Mouse (Mus musculus): Measurements from ENCODE around the gene Bloc1s3. TPM values are rescaled to one million over a fixed set of nuclear protein-coding genes. Genes with fewer than 3 reads are reported as not detected.

Gene Bloc1s3
- total RNA-seq, 2 experiments from 2014 or later, result 8.5 to 8.8 TPM

- no peak for DNase-seq
- intact Hi-C loops (cut with DNase I), result no loop called here
Observed at GRCm38 (mm10) chr7:19485488-19485887, 22.7 kb downstream of the Bloc1s3 start.

GRCm38 (mm10) chr7:19483281-19483680, 24.9 kb downstream of the Bloc1s3 start:
- intact Hi-C loops (cut with DNase I), result no loop called here
- DNase-seq, result no peak

- intact Hi-C loops (cut with DNase I), result no loop called here
- DNase-seq, result no peak
Observed at GRCm38 (mm10) chr7:19477624-19478384, 30.4 kb downstream of the Bloc1s3 start.

GRCm38 (mm10) chr7:19477084-19477483, 31.1 kb downstream of the Bloc1s3 start:
- DNase-seq, result no peak
- intact Hi-C loops (cut with DNase I), result no loop called here

GRCm38 (mm10) chr7:19473875-19474443, 34.2 kb downstream of the Bloc1s3 start:
- intact Hi-C loops (cut with DNase I), result no loop called here

GRCm38 (mm10) chr7:19472403-19472802, 35.8 kb downstream of the Bloc1s3 start:
- intact Hi-C loops (cut with DNase I), result no loop called here
- no peak for DNase-seq

More at GRCm38 (mm10) chr7:19473875-19474443, 34.2 kb downstream of the Bloc1s3 start:
- peak; percentile 81 for DNase-seq

GRCm38 (mm10) chr7:19470308-19470707, 37.9 kb downstream of the Bloc1s3 start:
- intact Hi-C loops (cut with DNase I), result no loop called here
- DNase-seq, result no peak

- intact Hi-C loops (cut with DNase I), result loop anchor here (5.0 kb wide), 1 partner anchor 88 kb away; no protein-coding TSS in a partner anchor
- no peak for DNase-seq
Observed at GRCm38 (mm10) chr7:19469404-19469803, 38.8 kb downstream of the Bloc1s3 start.

GRCm38 (mm10) chr7:19468279-19468678, 39.9 kb downstream of the Bloc1s3 start:
- intact Hi-C loops (cut with DNase I), result loop anchor here (5.0 kb wide), 1 partner anchor 89 kb away; no protein-coding TSS in a partner anchor
- DNase-seq, result no peak

- intact Hi-C loops (cut with DNase I), result loop anchor here (5.0 kb wide), 1 partner anchor 90 kb away; no protein-coding TSS in a partner anchor
- no peak for DNase-seq
Observed at GRCm38 (mm10) chr7:19467638-19468037, 40.5 kb downstream of the Bloc1s3 start.

GRCm38 (mm10) chr7:19466602-19467145, 41.5 kb downstream of the Bloc1s3 start:
- intact Hi-C loops (cut with DNase I), result loop anchor here (5.0 kb wide), 1 partner anchor 91 kb away; no protein-coding TSS in a partner anchor

GRCm38 (mm10) chr7:19464367-19465307, 43.5 kb downstream of the Bloc1s3 start:
- intact Hi-C loops (cut with DNase I), result loop anchor here (5.0 kb wide), 1 partner anchor 93 kb away; no protein-coding TSS in a partner anchor
- no peak for DNase-seq

More at GRCm38 (mm10) chr7:19466602-19467145, 41.5 kb downstream of the Bloc1s3 start:
- no peak for DNase-seq

- intact Hi-C loops (cut with DNase I), result no loop called here
Observed at GRCm38 (mm10) chr7:19462884-19463381, 45.2 kb downstream of the Bloc1s3 start, which contains the start of gene Exoc3l2. Gene Exoc3l2 (plus strand): TSS chr7:19463331.

GRCm38 (mm10) chr7:19462443-19462842, 45.7 kb downstream of the Bloc1s3 start:
- intact Hi-C loops (cut with DNase I), result no loop called here
- no peak for DNase-seq

More at GRCm38 (mm10) chr7:19462884-19463381, 45.2 kb downstream of the Bloc1s3 start, which contains the start of gene Exoc3l2:
- no peak for DNase-seq

- intact Hi-C loops (cut with DNase I), result no loop called here
- DNase-seq, result peak; percentile 83
Observed at GRCm38 (mm10) chr7:19461488-19461887, 46.7 kb downstream of the Bloc1s3 start.

- intact Hi-C loops (cut with DNase I), result no loop called here
- DNase-seq, result no peak
Observed at GRCm38 (mm10) chr7:19460500-19460899, 47.7 kb downstream of the Bloc1s3 start.

- no peak for DNase-seq
- intact Hi-C loops (cut with DNase I), result no loop called here
Observed at GRCm38 (mm10) chr7:19459144-19459870, 48.9 kb downstream of the Bloc1s3 start.

- intact Hi-C loops (cut with DNase I), result no loop called here
Observed at GRCm38 (mm10) chr7:19458591-19459111, 49.5 kb downstream of the Bloc1s3 start, which contains the start of gene Mark4. Gene Mark4 (minus strand): TSS chr7:19458821.

GRCm38 (mm10) chr7:19458072-19458486, 50.1 kb downstream of the Bloc1s3 start:
- DNase-seq, result peak; percentile 86
- intact Hi-C loops (cut with DNase I), result no loop called here

More at GRCm38 (mm10) chr7:19458591-19459111, 49.5 kb downstream of the Bloc1s3 start, which contains the start of gene Mark4:
- DNase-seq, result peak; percentile 84
